8 mouse cellular contexts compared by ENCODE assay signal in the genomic region with DNA sequence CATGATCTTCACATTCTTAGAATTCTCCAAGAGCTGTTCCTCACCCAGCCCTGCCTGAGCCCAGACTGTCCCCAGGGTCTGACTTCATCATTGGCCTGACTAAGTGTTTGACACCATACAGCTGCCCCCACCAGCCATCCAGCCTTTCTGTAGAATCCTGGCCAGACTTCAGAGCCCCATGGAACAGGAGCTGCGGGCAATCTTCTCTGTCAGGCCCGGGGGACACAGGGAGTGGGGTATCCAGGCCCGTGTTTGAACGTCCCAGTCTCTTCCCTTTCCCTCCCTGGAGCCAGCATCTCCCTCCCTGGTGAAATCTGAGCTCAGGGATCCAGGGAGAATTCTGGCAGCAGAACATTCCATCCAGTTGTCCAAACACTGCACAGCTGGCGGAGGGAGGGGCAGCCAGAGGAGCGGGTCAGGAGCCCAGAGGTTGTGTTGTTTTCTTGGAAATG. TPM values are rescaled to one million over a fixed set of nuclear protein-coding genes. Genes with fewer than 3 reads are reported as not detected.
DNase-seq lines count a peak whose midpoint lies in the region; ATAC-seq and TF ChIP-seq lines count a peak whose summit lies in the region.

No protein-coding gene starts in this region.

- no peak overlapping the region for H3K4me3 ChIP-seq in midbrain, embryonic 13.5 days (replicated peaks)
- H3K4me3 ChIP-seq in midbrain, embryonic 15.5 days: no peak overlapping the region
- H3K4me3 ChIP-seq in heart, adult 2 months: no peak overlapping the region
- no peak overlapping the region for H3K4me3 ChIP-seq in limb, embryonic 11.5 days (ENCODE audit: low read depth, low read length)
- no peak overlapping the region for H3K4me3 ChIP-seq in neural tube, embryonic 13.5 days
- H3K4me3 ChIP-seq in forebrain, postnatal 0 days (ENCODE audit: low read depth, low read length): no peak overlapping the region

- ATAC-seq in midbrain, embryonic 13.5 days: no peak
- ATAC-seq in midbrain, embryonic 15.5 days (replicated peaks): no peak
- peak; percentile 48 for ATAC-seq in limb, embryonic 11.5 days (ENCODE audit: insufficient number of reproducible peaks, low FRiP score, low TSS enrichment, low read depth)
- ATAC-seq in neural tube, embryonic 13.5 days (ENCODE audit: low read depth): no peak
- no peak for ATAC-seq in forebrain, postnatal 0 days

- H3K27me3 ChIP-seq in midbrain, embryonic 13.5 days: no peaks in the 10 kb centered on the region
- H3K27me3 ChIP-seq in midbrain, embryonic 15.5 days (replicated peaks): no peaks in the 10 kb centered on the region
- no peaks in the 10 kb centered on the region for H3K27me3 ChIP-seq in heart, adult 2 months (ENCODE audit: control insufficient read depth, insufficient read depth, low read length)
- H3K27me3 ChIP-seq in limb, embryonic 11.5 days (ENCODE audit: control insufficient read depth, insufficient read depth, low read length): no peaks in the 10 kb centered on the region
- H3K27me3 ChIP-seq in neural tube, embryonic 13.5 days: no peaks in the 10 kb centered on the region
- H3K27me3 ChIP-seq in forebrain, postnatal 0 days (ENCODE audit: insufficient read depth, low read length): no peaks in the 10 kb centered on the region

- DNase-seq in heart, adult 2 months: peak; percentile 78 to 86
- DNase-seq in limb, embryonic 11.5 days (ENCODE audit: low spot score): peak; percentile 83
- no peak for DNase-seq in retina, postnatal 1 day
- no peak for DNase-seq in forebrain, postnatal 0 days
- DNase-seq in adrenal gland, postnatal 25 days: no peak

- TF ChIP-seq CTCF in heart, adult 2 months (IDR thresholded peaks at IDR 0.05): no peak
- no peak for TF ChIP-seq CTCF in forebrain, postnatal 0 days (IDR thresholded peaks at IDR 0.05; ENCODE audit: low read depth)

- H3K9ac ChIP-seq in midbrain, embryonic 13.5 days (replicated peaks): peak overlapping the region; percentile 50
- no peak overlapping the region for H3K9ac ChIP-seq in midbrain, embryonic 15.5 days
- H3K9ac ChIP-seq in heart, adult 2 months (ENCODE audit: low read depth, low read length): no peak overlapping the region
- H3K9ac ChIP-seq in limb, embryonic 11.5 days (ENCODE audit: low read length): no peak overlapping the region
- H3K9ac ChIP-seq in neural tube, embryonic 13.5 days: no peak overlapping the region; the same call in 1 of the 2 replicates
- H3K9ac ChIP-seq in forebrain, postnatal 0 days: no peak overlapping the region

- 65% methylated on average over 6 of the region's 6 CpGs for WGBS in midbrain, embryonic 13.5 days
- WGBS in midbrain, embryonic 15.5 days: 58% methylated on average over 6 of the region's 6 CpGs
- WGBS in heart, adult 2 months: 25% methylated on average over 6 of the region's 6 CpGs
- WGBS in limb, embryonic 11.5 days: 9% methylated on average over 6 of the region's 6 CpGs
- WGBS in neural tube, embryonic 13.5 days: 44% methylated on average over 6 of the region's 6 CpGs
- 65% methylated on average over 6 of the region's 6 CpGs for WGBS in forebrain, postnatal 0 days

- no peaks in the 10 kb centered on the region for H3K36me3 ChIP-seq in midbrain, embryonic 13.5 days
- H3K36me3 ChIP-seq in midbrain, embryonic 15.5 days (replicated peaks): no peaks in the 10 kb centered on the region
- no peaks in the 10 kb centered on the region for H3K36me3 ChIP-seq in heart, adult 2 months (ENCODE audit: control insufficient read depth, insufficient read depth, low read length)
- no peaks in the 10 kb centered on the region for H3K36me3 ChIP-seq in limb, embryonic 11.5 days (ENCODE audit: control insufficient read depth, insufficient read depth, low read length)
- no peaks in the 10 kb centered on the region for H3K36me3 ChIP-seq in neural tube, embryonic 13.5 days
- H3K36me3 ChIP-seq in forebrain, postnatal 0 days (ENCODE audit: insufficient read depth): no peaks in the 10 kb centered on the region

- H3K4me1 ChIP-seq in midbrain, embryonic 13.5 days (replicated peaks): peaks cover 3% of the 10 kb centered on the region; the same call in 1 of the 2 replicates
- peaks cover 5% of the 10 kb centered on the region; the same call in 1 of the 2 replicates for H3K4me1 ChIP-seq in midbrain, embryonic 15.5 days
- peaks cover 8% of the 10 kb centered on the region for H3K4me1 ChIP-seq in heart, adult 2 months (ENCODE audit: control insufficient read depth, insufficient read depth, low read length)
- peaks cover 34% of the 10 kb centered on the region for H3K4me1 ChIP-seq in limb, embryonic 11.5 days (ENCODE audit: control insufficient read depth, insufficient read depth, low read length)
- H3K4me1 ChIP-seq in neural tube, embryonic 13.5 days (replicated peaks): peaks cover 5% of the 10 kb centered on the region
- H3K4me1 ChIP-seq in forebrain, postnatal 0 days (ENCODE audit: insufficient read depth): no peaks in the 10 kb centered on the region

- 0 out of 2 replicates have a peak, but pooled peaks have one; percentile 19 for TF ChIP-seq EP300 in heart, adult 2 months (IDR thresholded peaks at IDR 0.05; ENCODE audit: insufficient read depth, low read depth, low read length)

- no peaks in the 10 kb centered on the region for H3K79me2 ChIP-seq in heart, adult 2 months (replicated peaks; ENCODE audit: control insufficient read depth, insufficient read depth, low read length)

- H3K27ac ChIP-seq in midbrain, embryonic 13.5 days: no peak overlapping the region
- H3K27ac ChIP-seq in midbrain, embryonic 15.5 days: no peak overlapping the region
- peak overlapping the region; percentile 65 for H3K27ac ChIP-seq in heart, adult 2 months
- peak overlapping the region; percentile 97 for H3K27ac ChIP-seq in limb, embryonic 11.5 days (replicated peaks; ENCODE audit: low read depth, low read length)
- H3K27ac ChIP-seq in neural tube, embryonic 13.5 days (replicated peaks): peak overlapping the region; percentile 56
- no peak overlapping the region for H3K27ac ChIP-seq in forebrain, postnatal 0 days (ENCODE audit: low read depth, low read length)

- TF ChIP-seq POLR2A in heart, adult 2 months (IDR thresholded peaks at IDR 0.05; ENCODE audit: insufficient read depth, low read depth, low read length): no peak

- no peaks in the 10 kb centered on the region for H3K9me3 ChIP-seq in midbrain, embryonic 13.5 days
- H3K9me3 ChIP-seq in midbrain, embryonic 15.5 days: no peaks in the 10 kb centered on the region
- H3K9me3 ChIP-seq in limb, embryonic 11.5 days (ENCODE audit: control insufficient read depth, low read length): no peaks in the 10 kb centered on the region
- H3K9me3 ChIP-seq in neural tube, embryonic 13.5 days: no peaks in the 10 kb centered on the region
- no peaks in the 10 kb centered on the region for H3K9me3 ChIP-seq in forebrain, postnatal 0 days (ENCODE audit: low read length)

- intact Hi-C loops in heart, adult 2 months (cut with DNase I): no loop called here

- H3K4me2 ChIP-seq in midbrain, embryonic 13.5 days (replicated peaks): no peak overlapping the region
- H3K4me2 ChIP-seq in midbrain, embryonic 15.5 days: no peak overlapping the region
- H3K4me2 ChIP-seq in limb, embryonic 11.5 days (ENCODE audit: low read depth, severe bottlenecking): peak overlapping the region; percentile 33; the same call in 1 of the 2 replicates
- no peak overlapping the region for H3K4me2 ChIP-seq in neural tube, embryonic 13.5 days
- H3K4me2 ChIP-seq in forebrain, postnatal 0 days (ENCODE audit: low read depth): no peak overlapping the region

RNA-seq across cellular contexts. Expression of a gene that starts 11.4 kb away (rescaled TPM):
- 21.0 and 21.4 TPM in 2 replicates for polyA plus RNA-seq in midbrain, embryonic 13.5 days (2015; fragmentation: Nextera tagmentation; extraction: Ambion mirVana)
- polyA plus RNA-seq in midbrain, embryonic 15.5 days (2015; fragmentation: Nextera tagmentation; extraction: Ambion mirVana): 24.5 and 29.2 TPM in 2 replicates
- total RNA-seq in heart, adult 2 months (2021): 1 to 10 TPM; 5.9 to 6.5 TPM
- polyA plus RNA-seq in heart, adult 2 months (2012; rRNA removed): 11.1 and 14.2 TPM in 2 replicates
- polyA plus RNA-seq in limb, embryonic 11.5 days (2014; fragmentation: Nextera tagmentation; extraction: Ambion mirVana): 39.8 and 44.5 TPM in 2 replicates
- polyA plus RNA-seq in neural tube, embryonic 13.5 days (2015; fragmentation: Nextera tagmentation; extraction: Ambion mirVana): 25.2 and 26.2 TPM in 2 replicates
- 14.4 and 19.9 TPM in 2 replicates for total RNA-seq in forebrain, postnatal 0 days (2014; rRNA removed)
- polyA plus RNA-seq in forebrain, postnatal 0 days (2015; fragmentation: Nextera tagmentation; extraction: Ambion mirVana): 20.0 and 20.6 TPM in 2 replicates
- total RNA-seq in adrenal gland, postnatal 25 days (2021): 3.5 and 5.8 TPM in 2 replicates

RNA-seq across cellular contexts. Expression of a gene that starts 11.4 kb away (rescaled TPM):
- polyA plus RNA-seq in midbrain, embryonic 13.5 days (2015; fragmentation: Nextera tagmentation; extraction: Ambion mirVana): 1.8 and 2.0 TPM in 2 replicates
- 1.7 and 3.2 TPM in 2 replicates for polyA plus RNA-seq in midbrain, embryonic 15.5 days (2015; fragmentation: Nextera tagmentation; extraction: Ambion mirVana)
- under 1 TPM; 0.10 to 0.11 TPM for total RNA-seq in heart, adult 2 months (2021)
- 0.45 and 0.47 TPM in 2 replicates for polyA plus RNA-seq in heart, adult 2 months (2012; rRNA removed)
- polyA plus RNA-seq in limb, embryonic 11.5 days (2014; fragmentation: Nextera tagmentation; extraction: Ambion mirVana): 1.9 and 2.4 TPM in 2 replicates
- 1.0 and 1.5 TPM in 2 replicates for polyA plus RNA-seq in neural tube, embryonic 13.5 days (2015; fragmentation: Nextera tagmentation; extraction: Ambion mirVana)
- total RNA-seq in forebrain, postnatal 0 days (2014; rRNA removed): 0.92 and 1.6 TPM in 2 replicates
- polyA plus RNA-seq in forebrain, postnatal 0 days (2015; fragmentation: Nextera tagmentation; extraction: Ambion mirVana): 1.6 and 3.6 TPM in 2 replicates
- 0.97 TPM in 1 of 2 replicates, not detected in the other for total RNA-seq in adrenal gland, postnatal 25 days (2021)

RNA-seq across cellular contexts. Expression of a gene that starts 28.5 kb away (rescaled TPM):
- 8.7 and 9.1 TPM in 2 replicates for polyA plus RNA-seq in midbrain, embryonic 13.5 days (2015; fragmentation: Nextera tagmentation; extraction: Ambion mirVana)
- polyA plus RNA-seq in midbrain, embryonic 15.5 days (2015; fragmentation: Nextera tagmentation; extraction: Ambion mirVana): 25.8 and 27.1 TPM in 2 replicates
- total RNA-seq in heart, adult 2 months (2021): 10 to 100 TPM; 29.7 to 33.7 TPM
- 104 and 135 TPM in 2 replicates for polyA plus RNA-seq in heart, adult 2 months (2012; rRNA removed)
- 2.3 and 3.3 TPM in 2 replicates for polyA plus RNA-seq in limb, embryonic 11.5 days (2014; fragmentation: Nextera tagmentation; extraction: Ambion mirVana)
- 18.8 and 19.1 TPM in 2 replicates for polyA plus RNA-seq in neural tube, embryonic 13.5 days (2015; fragmentation: Nextera tagmentation; extraction: Ambion mirVana)
- total RNA-seq in forebrain, postnatal 0 days (2014; rRNA removed): 45.5 and 45.6 TPM in 2 replicates
- 25.0 and 29.4 TPM in 2 replicates for polyA plus RNA-seq in forebrain, postnatal 0 days (2015; fragmentation: Nextera tagmentation; extraction: Ambion mirVana)
- total RNA-seq in adrenal gland, postnatal 25 days (2021): 9.5 and 15.1 TPM in 2 replicates

RNA-seq across cellular contexts. Expression of a gene that starts 32.5 kb away (rescaled TPM):
- polyA plus RNA-seq in midbrain, embryonic 13.5 days (2015; fragmentation: Nextera tagmentation; extraction: Ambion mirVana): 1,344 and 1,356 TPM in 2 replicates
- 1,452 and 1,467 TPM in 2 replicates for polyA plus RNA-seq in midbrain, embryonic 15.5 days (2015; fragmentation: Nextera tagmentation; extraction: Ambion mirVana)
- total RNA-seq in heart, adult 2 months (2021): 1,000 to 10,000 TPM; 2,956 to 3,430 TPM
- 2,611 and 2,797 TPM in 2 replicates for polyA plus RNA-seq in heart, adult 2 months (2012; rRNA removed)
- polyA plus RNA-seq in limb, embryonic 11.5 days (2014; fragmentation: Nextera tagmentation; extraction: Ambion mirVana): 1,189 and 1,219 TPM in 2 replicates
- polyA plus RNA-seq in neural tube, embryonic 13.5 days (2015; fragmentation: Nextera tagmentation; extraction: Ambion mirVana): 1,616 and 1,651 TPM in 2 replicates
- 228 and 300 TPM in 2 replicates for total RNA-seq in forebrain, postnatal 0 days (2014; rRNA removed)
- polyA plus RNA-seq in forebrain, postnatal 0 days (2015; fragmentation: Nextera tagmentation; extraction: Ambion mirVana): 2,942 and 2,984 TPM in 2 replicates
- total RNA-seq in adrenal gland, postnatal 25 days (2021): 2,505 and 2,798 TPM in 2 replicates

Comparison
In these comparisons a context has a peak if more than half of its experiments do, and no peak if none do; other contexts are left out.
1. H3K27ac ChIP-seq: peak in heart, adult 2 months (single experiment), limb, embryonic 11.5 days (single experiment) and neural tube, embryonic 13.5 days (single experiment); none in midbrain, embryonic 13.5 days (single experiment), midbrain, embryonic 15.5 days (single experiment) and forebrain, postnatal 0 days (single experiment).
2. DNase-seq: peak in heart, adult 2 months (2 of 2) and limb, embryonic 11.5 days (single experiment); none in retina, postnatal 1 day (single experiment), forebrain, postnatal 0 days (single experiment) and adrenal gland, postnatal 25 days (single experiment).